Mouse (Mus musculus): ENCODE results near the gene Gas7. TPM values are rescaled to one million over a fixed set of nuclear protein-coding genes. Genes with fewer than 3 reads are reported as not detected.

Gene Gas7
- polyA plus RNA-seq, 2 experiments: 9.8 to 18.2 TPM

DNA sequence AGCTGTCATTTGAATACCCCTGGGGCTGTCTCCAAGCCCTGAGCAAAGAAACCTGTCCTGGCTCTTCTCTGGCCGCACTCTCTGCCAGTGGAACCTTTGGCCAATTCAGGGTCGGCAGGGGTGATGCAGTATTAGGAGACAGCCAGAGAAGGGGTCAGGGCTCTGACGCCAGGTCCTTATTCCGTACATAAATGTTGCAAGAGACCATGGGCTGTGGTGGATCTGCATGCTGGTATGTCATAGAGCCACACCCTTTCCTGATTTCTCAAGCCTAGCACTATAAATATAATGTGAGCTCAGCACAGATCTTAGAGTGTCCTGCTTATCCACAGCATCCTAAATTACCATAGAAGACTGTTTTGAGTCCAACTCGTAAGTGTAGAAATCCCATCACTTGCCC lies 104.3 kb downstream of the Gas7 start:
- TF ChIP-seq POLR2A (IDR thresholded peaks at IDR 0.05; ENCODE audit: borderline replicate concordance, extremely low read depth, insufficient read depth, insufficient read length): no peak
- Histone ChIP-seq H3K27ac (replicated peaks; ENCODE audit: low read depth, low read length) (no peak overlapping the region), H3K9ac (ENCODE audit: low read depth, low read length, severe bottlenecking) (no peak overlapping the region), H3K4me2 (replicated peaks; ENCODE audit: low read depth, low read length, severe bottlenecking) (no peak overlapping the region), H3K4me1 (ENCODE audit: control insufficient read depth, insufficient read depth, low read length) (peaks cover 9% of the 10 kb centered on the region), H3K4me3 (replicated peaks; ENCODE audit: low read length) (no peak overlapping the region), H3K36me3 (ENCODE audit: control insufficient read depth, insufficient read depth, low read length) (no peaks in the 10 kb centered on the region), H3K27me3 (ENCODE audit: control insufficient read depth, insufficient read depth, low read length) (no peaks in the 10 kb centered on the region), H3K9me3 (ENCODE audit: control insufficient read depth, low read length) (no peaks in the 10 kb centered on the region)
- no peak for DNase-seq (ENCODE audit: low spot score)
- 74% methylated on average over 5 of the region's 5 CpGs for WGBS
- ATAC-seq (ENCODE audit: low FRiP score, low read depth): no peak

DNA sequence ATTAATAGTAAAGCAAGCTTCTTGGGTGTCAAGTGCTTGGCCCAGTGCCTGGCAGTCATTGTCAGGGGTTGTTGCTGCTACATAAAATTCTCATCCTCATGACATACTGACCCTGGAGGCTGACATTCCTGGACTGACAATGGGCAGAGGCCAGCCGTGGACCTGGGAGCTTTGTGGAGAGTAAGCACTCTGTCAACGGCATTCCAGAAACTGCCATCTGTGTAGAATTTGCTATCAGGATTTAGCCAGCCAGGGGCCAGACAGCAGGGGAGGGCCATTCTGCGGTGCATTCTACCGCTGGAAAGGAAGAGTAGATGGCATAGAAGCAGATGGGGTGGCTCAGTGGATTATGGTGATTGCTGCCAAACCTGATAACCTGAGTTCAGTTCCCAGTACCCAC lies 106.4 kb downstream of the Gas7 start:
- no peak overlapping the region for H3K27ac ChIP-seq (replicated peaks; ENCODE audit: low read depth, low read length)
- H3K4me3 ChIP-seq (replicated peaks; ENCODE audit: low read length): no peak overlapping the region
- peaks cover 3% of the 10 kb centered on the region; the same call in 1 of the 2 replicates for H3K4me1 ChIP-seq (ENCODE audit: control insufficient read depth, insufficient read depth, low read length)
- H3K27me3 ChIP-seq (ENCODE audit: control insufficient read depth, insufficient read depth, low read length): no peaks in the 10 kb centered on the region
- no peak overlapping the region for H3K9ac ChIP-seq (ENCODE audit: low read depth, low read length, severe bottlenecking)
- ATAC-seq (ENCODE audit: low FRiP score, low read depth) (no peak), DNase-seq (ENCODE audit: low spot score) (no peak)
- WGBS: 55% methylated on average over 4 of the region's 4 CpGs
- no peaks in the 10 kb centered on the region for H3K9me3 ChIP-seq (ENCODE audit: control insufficient read depth, low read length)
- no peaks in the 10 kb centered on the region for H3K36me3 ChIP-seq (ENCODE audit: control insufficient read depth, insufficient read depth, low read length)
- no peak for TF ChIP-seq POLR2A (IDR thresholded peaks at IDR 0.05; ENCODE audit: borderline replicate concordance, extremely low read depth, insufficient read depth, insufficient read length)
- H3K4me2 ChIP-seq (replicated peaks; ENCODE audit: low read depth, low read length, severe bottlenecking): no peak overlapping the region

DNA sequence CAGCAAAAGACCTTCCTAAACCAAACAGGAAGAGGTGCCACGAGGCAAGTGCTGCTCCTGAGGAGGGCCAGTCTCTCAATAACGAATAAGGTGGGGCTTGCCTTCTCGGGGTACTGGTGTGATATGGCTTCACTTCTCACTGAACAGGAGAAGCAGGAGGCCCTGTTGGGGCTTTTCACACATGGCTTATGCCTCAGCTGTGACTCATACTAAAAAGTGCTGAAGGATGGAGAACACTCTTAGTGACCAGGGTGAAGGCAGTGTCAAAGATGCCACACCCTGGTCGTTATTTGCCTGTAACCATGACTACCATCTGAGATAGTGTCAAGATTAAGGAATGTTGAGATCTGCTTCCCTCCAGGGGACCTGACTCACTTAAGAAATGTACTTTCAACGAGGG lies 107.9 kb downstream of the Gas7 start:
- H3K4me1 ChIP-seq (ENCODE audit: control insufficient read depth, insufficient read depth, low read length): peaks cover 10% of the 10 kb centered on the region
- H3K27me3 ChIP-seq (ENCODE audit: control insufficient read depth, insufficient read depth, low read length): no peaks in the 10 kb centered on the region
- no peak overlapping the region for H3K4me3 ChIP-seq (replicated peaks; ENCODE audit: low read length)
- H3K9me3 ChIP-seq (ENCODE audit: control insufficient read depth, low read length): no peaks in the 10 kb centered on the region
- ATAC-seq (ENCODE audit: low FRiP score, low read depth) (no peak), DNase-seq (ENCODE audit: low spot score) (no peak)
- H3K9ac ChIP-seq (ENCODE audit: low read depth, low read length, severe bottlenecking): no peak overlapping the region
- H3K4me2 ChIP-seq (replicated peaks; ENCODE audit: low read depth, low read length, severe bottlenecking): no peak overlapping the region
- no peak overlapping the region for H3K27ac ChIP-seq (replicated peaks; ENCODE audit: low read depth, low read length)
- no peaks in the 10 kb centered on the region for H3K36me3 ChIP-seq (ENCODE audit: control insufficient read depth, insufficient read depth, low read length)
- whole genome bisulfite sequencing: 40% methylated on average over 5 of the region's 5 CpGs
- no peak for TF ChIP-seq POLR2A (IDR thresholded peaks at IDR 0.05; ENCODE audit: borderline replicate concordance, extremely low read depth, insufficient read depth, insufficient read length)

DNA sequence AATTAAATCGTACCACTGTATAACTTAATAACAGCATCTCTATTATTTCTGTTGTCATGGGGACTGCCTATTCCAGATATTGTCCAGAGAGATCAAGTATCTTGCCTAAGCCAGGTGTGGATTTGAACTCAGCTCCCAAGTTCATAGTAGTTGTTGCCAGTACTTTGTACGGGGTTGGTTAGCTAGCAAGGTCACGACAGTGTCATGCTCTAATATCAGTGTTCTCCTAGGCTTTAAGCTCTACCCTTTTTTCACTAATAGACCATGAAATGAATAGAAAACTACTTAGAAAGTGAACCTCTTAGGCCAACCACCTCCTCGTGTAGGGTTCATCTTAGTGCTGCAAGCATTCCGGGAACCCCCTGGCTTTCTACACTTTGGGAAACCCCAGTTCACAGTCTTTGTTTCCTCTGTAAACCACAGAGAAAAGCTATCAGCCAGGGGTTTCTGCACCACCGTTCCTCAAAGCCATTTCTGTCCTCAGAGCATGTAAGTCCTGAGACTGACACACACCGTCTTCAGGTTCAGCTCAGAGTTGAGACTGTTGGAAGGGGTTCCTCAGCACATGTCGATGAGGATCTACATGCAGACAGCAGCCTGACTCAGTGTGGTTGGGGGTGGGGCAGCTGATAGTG lies 108.9 kb downstream of the Gas7 start:
- Histone ChIP-seq H3K4me3 (replicated peaks; ENCODE audit: low read length) (no peak overlapping the region), H3K4me1 (ENCODE audit: control insufficient read depth, insufficient read depth, low read length) (peaks cover 19% of the 10 kb centered on the region), H3K27ac (replicated peaks; ENCODE audit: low read depth, low read length) (no peak overlapping the region), H3K9me3 (ENCODE audit: control insufficient read depth, low read length) (no peaks in the 10 kb centered on the region), H3K4me2 (replicated peaks; ENCODE audit: low read depth, low read length, severe bottlenecking) (no peak overlapping the region), H3K36me3 (ENCODE audit: control insufficient read depth, insufficient read depth, low read length) (no peaks in the 10 kb centered on the region), H3K9ac (ENCODE audit: low read depth, low read length, severe bottlenecking) (no peak overlapping the region), H3K27me3 (ENCODE audit: control insufficient read depth, insufficient read depth, low read length) (no peaks in the 10 kb centered on the region)
- DNase-seq (ENCODE audit: low spot score) (no peak), ATAC-seq (ENCODE audit: low FRiP score, low read depth) (no peak)
- TF ChIP-seq POLR2A (IDR thresholded peaks at IDR 0.05; ENCODE audit: borderline replicate concordance, extremely low read depth, insufficient read depth, insufficient read length): no peak
- 89% methylated on average over 8 of the region's 8 CpGs for WGBS

DNA sequence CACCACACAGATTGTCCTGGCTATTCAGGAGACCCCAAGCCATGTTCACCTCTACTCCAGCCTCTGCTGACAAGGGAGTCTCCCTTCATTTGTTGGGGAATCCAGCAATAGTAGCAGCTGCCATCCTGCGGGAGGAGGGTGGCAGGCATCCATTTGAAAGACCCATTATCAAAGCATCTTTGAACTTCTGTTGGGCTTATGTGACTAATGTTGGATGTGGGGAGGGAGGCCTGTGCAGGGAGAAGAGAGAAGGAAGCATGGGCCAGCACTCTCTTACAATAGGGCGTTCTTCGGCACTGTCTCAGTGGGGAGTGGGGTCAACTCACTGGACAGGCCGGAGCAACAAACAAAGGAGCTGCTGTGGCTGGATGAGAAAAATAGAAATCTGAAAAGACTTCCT lies 110.3 kb downstream of the Gas7 start:
- H3K36me3 ChIP-seq (ENCODE audit: control insufficient read depth, insufficient read depth, low read length): no peaks in the 10 kb centered on the region
- ATAC-seq (ENCODE audit: low FRiP score, low read depth) (no peak), DNase-seq (ENCODE audit: low spot score) (no peak)
- TF ChIP-seq POLR2A (IDR thresholded peaks at IDR 0.05; ENCODE audit: borderline replicate concordance, extremely low read depth, insufficient read depth, insufficient read length): no peak
- no peak overlapping the region for H3K4me2 ChIP-seq (replicated peaks; ENCODE audit: low read depth, low read length, severe bottlenecking)
- H3K27me3 ChIP-seq (ENCODE audit: control insufficient read depth, insufficient read depth, low read length): no peaks in the 10 kb centered on the region
- H3K9ac ChIP-seq (ENCODE audit: low read depth, low read length, severe bottlenecking): no peak overlapping the region
- H3K27ac ChIP-seq (replicated peaks; ENCODE audit: low read depth, low read length): no peak overlapping the region
- H3K9me3 ChIP-seq (ENCODE audit: control insufficient read depth, low read length): no peaks in the 10 kb centered on the region
- peaks cover 24% of the 10 kb centered on the region for H3K4me1 ChIP-seq (ENCODE audit: control insufficient read depth, insufficient read depth, low read length)
- WGBS: over 99% methylated on average over 4 of the region's 4 CpGs
- no peak overlapping the region for H3K4me3 ChIP-seq (replicated peaks; ENCODE audit: low read length)

Data from limb, embryonic 14.5 days (tissue).